Mouse (Mus musculus) lung, embryonic 16.5 days (tissue): Measurements from ENCODE around the gene Gpr39. TPM values are rescaled to one million over a fixed set of nuclear protein-coding genes. Genes with fewer than 3 reads are reported as not detected.

Experiments used
- polyA plus RNA-seq: library from polyadenylated mRNA; unstranded; fragments of >200 nt; fragmentation: Nextera tagmentation; extraction: Ambion mirVana; gene quantifications from 2 replicates; pipeline ENCODE4 v1.2.1, GENCODE M21; 2015

Gene Gpr39
- polyA plus RNA-seq, 1 experiment from 2014 or later = 4.6 TPM

Other genes starting within 250 kb of the Gpr39 start
- gene Actr3, start 241.3 kb upstream of the Gpr39 start, polyA plus RNA-seq = 315 and 329 TPM in 2 replicates
- gene Slc35f5, start 116.4 kb upstream of the Gpr39 start, polyA plus RNA-seq = 52.4 and 53.0 TPM in 2 replicates
- 0.75 and 2.6 TPM in 2 replicates for gene Lypd1, start 236.1 kb downstream of the Gpr39 start, polyA plus RNA-seq